Mouse (Mus musculus): ENCODE measurements around the gene Bcl2l13.
"Not testable (repeated sequence)": the region's sequence is repeated elsewhere in the genome, so short reads cannot be mapped to it uniquely, and the experiment has no call there.

The Bcl2l13 gene

GRCm38 (mm10) chr6:120830866-120831608 is 5.0 kb upstream of the Bcl2l13 start:
- no peak for DNase-seq

GRCm38 (mm10) chr6:120832097-120832496 is 3.9 kb upstream of the Bcl2l13 start:
- DNase-seq: no peak

GRCm38 (mm10) chr6:120834766-120835321 is 1.2 kb upstream of the Bcl2l13 start:
- DNase-seq: no peak

GRCm38 (mm10) chr6:120836389-120837151 is 558 bp downstream of the Bcl2l13 start:
- DNase-seq: no peak

GRCm38 (mm10) chr6:120837152-120837530 is 1.1 kb downstream of the Bcl2l13 start:
- no peak for DNase-seq

- DNase-seq: no peak
Observed at GRCm38 (mm10) chr6:120840258-120840657, 4.2 kb downstream of the Bcl2l13 start.

- no peak for DNase-seq
Observed at GRCm38 (mm10) chr6:120841754-120842153, 5.7 kb downstream of the Bcl2l13 start.

- DNase-seq: not testable (repeated sequence)
Observed at GRCm38 (mm10) chr6:120850720-120851119, 14.7 kb downstream of the Bcl2l13 start.

- peak in 1 of 2 experiments; percentile 17 for DNase-seq
Observed at GRCm38 (mm10) chr6:120854413-120854812, 18.4 kb downstream of the Bcl2l13 start.

GRCm38 (mm10) chr6:120858217-120858711 is 22.3 kb downstream of the Bcl2l13 start:
- DNase-seq: peak in 1 of 2 experiments; percentile 11

GRCm38 (mm10) chr6:120860079-120860478 is 24.1 kb downstream of the Bcl2l13 start:
- no peak for DNase-seq

GRCm38 (mm10) chr6:120866051-120866814 is 30.2 kb downstream of the Bcl2l13 start:
- no peak for DNase-seq

- no peak for DNase-seq
Observed at GRCm38 (mm10) chr6:120868824-120869223, 32.8 kb downstream of the Bcl2l13 start.

GRCm38 (mm10) chr6:120871286-120871685 is 35.3 kb downstream of the Bcl2l13 start:
- DNase-seq: no peak

- no peak for DNase-seq
Observed at GRCm38 (mm10) chr6:120873874-120874273, 37.9 kb downstream of the Bcl2l13 start.

- no peak for DNase-seq
Observed at GRCm38 (mm10) chr6:120879046-120879445, 43.0 kb downstream of the Bcl2l13 start.

GRCm38 (mm10) chr6:120884436-120884835 is 48.4 kb downstream of the Bcl2l13 start:
- DNase-seq: no peak

GRCm38 (mm10) chr6:120886696-120887095 is 50.7 kb downstream of the Bcl2l13 start:
- no peak for DNase-seq

GRCm38 (mm10) chr6:120894089-120894488 is 58.1 kb downstream of the Bcl2l13 start:
- DNase-seq: no peak

- no peak for DNase-seq
Observed at GRCm38 (mm10) chr6:120894524-120894923, 58.5 kb downstream of the Bcl2l13 start.

- peak; percentile 37 to 50 for DNase-seq
Observed at GRCm38 (mm10) chr6:120898188-120898833, 62.3 kb downstream of the Bcl2l13 start.

All from cerebellum, adult 18-20 months (tissue).